Mouse (Mus musculus) neural tube, embryonic 15.5 days (tissue): Measurements from ENCODE around the gene Arhgap28. TPM values are rescaled to one million over a fixed set of nuclear protein-coding genes. Genes with fewer than 3 reads are reported as not detected.
A peak's percentile ranks its signal among the peaks of the same experiment; 100 is the strongest.
"Not testable (repeated sequence)": the region's sequence is repeated elsewhere in the genome, so short reads cannot be mapped to it uniquely, and the experiment has no call there.

Experiments used
- ATAC-seq: fragments of 200-750 bp; cut with Nextera tagmentation; 2 replicates; pipeline ENCODE4 v1.8.0; 2017; ENCODE audit warnings: mild to moderate bottlenecking, moderate TSS enrichment, moderate library complexity; ENCODE audit not compliant: low FRiP score
- H3K27ac ChIP-seq: fragments of 300-500 bp; sonication (generic); replicated peaks from 2 replicates; pipeline ENCODE4 v1.5.1; 2015; ENCODE audit warnings: mild to moderate bottlenecking, inconsistent platforms
- H3K27me3 ChIP-seq: fragments of 300-500 bp; sonication (generic); replicated peaks from 2 replicates; pipeline ENCODE4 v1.6.1; 2015; ENCODE audit warnings: inconsistent platforms
- H3K36me3 ChIP-seq: fragments of 300-500 bp; sonication (generic); 2 replicates; pipeline ENCODE4 v1.6.1; 2015; ENCODE audit warnings: inconsistent platforms
- H3K4me1 ChIP-seq: fragments of 300-500 bp; sonication (generic); 2 replicates; pipeline ENCODE4 v1.6.1; 2015; ENCODE audit warnings: inconsistent platforms
- H3K4me2 ChIP-seq: fragments of 300-500 bp; sonication (generic); 2 replicates; pipeline ENCODE4 v1.6.1; 2015; ENCODE audit warnings: inconsistent platforms, mild to moderate bottlenecking, moderate library complexity
- H3K4me3 ChIP-seq: fragments of 300-500 bp; sonication (generic); replicated peaks from 2 replicates; pipeline ENCODE4 v1.5.1; 2015; ENCODE audit warnings: mild to moderate bottlenecking, inconsistent platforms
- H3K9ac ChIP-seq: fragments of 300-500 bp; sonication (generic); replicated peaks from 2 replicates; pipeline ENCODE4 v1.6.1; 2015; ENCODE audit warnings: mild to moderate bottlenecking, inconsistent platforms
- H3K9me3 ChIP-seq: fragments of 300-500 bp; sonication (generic); replicated peaks from 2 replicates; pipeline ENCODE4 v1.6.1; 2016; ENCODE audit warnings: inconsistent platforms
- WGBS: fragments of 180-500 bp; shearing (Covaris S2); methylation state at CpG from one replicate; pipeline ENCODE4 v1.1.7; 2015; ENCODE audit warnings: mixed read lengths; 5-methylcytosine and 5-hydroxymethylcytosine counted together
- polyA plus RNA-seq: library from polyadenylated mRNA; unstranded; fragments of >200 nt; fragmentation: Nextera tagmentation; extraction: Ambion mirVana; gene quantifications from 2 replicates; pipeline ENCODE4 v1.2.1, GENCODE M21; 2015

Arhgap28 gene
- polyA plus RNA-seq, 1 experiment from 2014 or later, result 8.9 TPM

GRCm38 (mm10) chr17:67864912-67865311 is 139.0 kb downstream of the Arhgap28 start:
- Histone ChIP-seq H3K9ac (no peak overlapping the region), H3K4me3 (no peak overlapping the region), H3K27ac (no peak overlapping the region), H3K4me2 (no peak overlapping the region), H3K9me3 (no peaks in the 10 kb centered on the region), H3K4me1 (no peaks in the 10 kb centered on the region), H3K36me3 (no peaks in the 10 kb centered on the region), H3K27me3 (no peaks in the 10 kb centered on the region)
- WGBS, result 79% methylated on average over 3 of the region's 3 CpGs
- no peak for ATAC-seq

- Histone ChIP-seq H3K27ac (no peak overlapping the region), H3K4me2 (no peak overlapping the region), H3K4me3 (no peak overlapping the region), H3K4me1 (no peaks in the 10 kb centered on the region), H3K9ac (no peak overlapping the region), H3K36me3 (no peaks in the 10 kb centered on the region), H3K27me3 (no peaks in the 10 kb centered on the region), H3K9me3 (no peaks in the 10 kb centered on the region)
- 93% methylated on average over 10 of the region's 10 CpGs for WGBS
- ATAC-seq, result no peak
Observed at GRCm38 (mm10) chr17:67864363-67864762, 139.6 kb downstream of the Arhgap28 start.

GRCm38 (mm10) chr17:67861744-67862535 is 142.0 kb downstream of the Arhgap28 start:
- H3K36me3 ChIP-seq, result no peaks in the 10 kb centered on the region
- no peak overlapping the region for H3K4me2 ChIP-seq
- no peak overlapping the region for H3K4me3 ChIP-seq
- 81% methylated on average over 16 of the region's 16 CpGs for WGBS
- H3K27me3 ChIP-seq, result no peaks in the 10 kb centered on the region
- no peak overlapping the region for H3K9ac ChIP-seq
- no peak overlapping the region for H3K27ac ChIP-seq
- no peaks in the 10 kb centered on the region for H3K9me3 ChIP-seq
- peak; percentile 73; the same call in 1 of the 2 replicates for ATAC-seq
- no peaks in the 10 kb centered on the region for H3K4me1 ChIP-seq

- Histone ChIP-seq H3K27ac (no peak overlapping the region), H3K4me1 (no peaks in the 10 kb centered on the region), H3K4me2 (no peak overlapping the region), H3K9ac (no peak overlapping the region), H3K9me3 (no peaks in the 10 kb centered on the region), H3K36me3 (no peaks in the 10 kb centered on the region), H3K27me3 (no peaks in the 10 kb centered on the region), H3K4me3 (no peak overlapping the region)
- ATAC-seq, result no peak
- 83% methylated on average over 10 of the region's 10 CpGs for WGBS
Observed at GRCm38 (mm10) chr17:67861080-67861630, 142.8 kb downstream of the Arhgap28 start.

GRCm38 (mm10) chr17:67841494-67841893 is 162.4 kb downstream of the Arhgap28 start:
- H3K9me3 ChIP-seq, H3K9ac ChIP-seq, H3K4me2 ChIP-seq, H3K27ac ChIP-seq, H3K4me3 ChIP-seq, ATAC-seq, H3K36me3 ChIP-seq, H3K4me1 ChIP-seq, H3K27me3 ChIP-seq: not testable (repeated sequence)
- 97% methylated on average over 2 of the region's 2 CpGs for WGBS

- no peak overlapping the region for H3K4me3 ChIP-seq
- H3K9me3 ChIP-seq, result no peaks in the 10 kb centered on the region
- no peak overlapping the region for H3K4me2 ChIP-seq
- H3K9ac ChIP-seq, result no peak overlapping the region
- no peaks in the 10 kb centered on the region for H3K27me3 ChIP-seq
- H3K4me1 ChIP-seq, result peaks cover 2% of the 10 kb centered on the region; the same call in 1 of the 2 replicates
- H3K36me3 ChIP-seq, result no peaks in the 10 kb centered on the region
- 86% methylated on average over 13 of the region's 13 CpGs for WGBS
- no peak overlapping the region for H3K27ac ChIP-seq
- ATAC-seq, result no peak
Observed at GRCm38 (mm10) chr17:67838948-67839347, 165.0 kb downstream of the Arhgap28 start.

GRCm38 (mm10) chr17:67837351-67838090 is 166.4 kb downstream of the Arhgap28 start:
- 56% methylated on average over 17 of the region's 17 CpGs for WGBS
- no peaks in the 10 kb centered on the region for H3K9me3 ChIP-seq
- no peaks in the 10 kb centered on the region for H3K36me3 ChIP-seq
- no peak overlapping the region for H3K27ac ChIP-seq
- peak; percentile 74; the same call in 1 of the 2 replicates for ATAC-seq
- peaks cover 2% of the 10 kb centered on the region; the same call in 1 of the 2 replicates for H3K4me1 ChIP-seq
- H3K4me2 ChIP-seq, result no peak overlapping the region
- no peak overlapping the region for H3K9ac ChIP-seq
- H3K27me3 ChIP-seq, result no peaks in the 10 kb centered on the region
- H3K4me3 ChIP-seq, result no peak overlapping the region

- Histone ChIP-seq H3K36me3 (no peaks in the 10 kb centered on the region), H3K4me3 (no peak overlapping the region), H3K9me3 (no peaks in the 10 kb centered on the region), H3K4me2 (no peak overlapping the region), H3K4me1 (peaks cover 2% of the 10 kb centered on the region; the same call in 1 of the 2 replicates), H3K9ac (no peak overlapping the region), H3K27me3 (no peaks in the 10 kb centered on the region), H3K27ac (no peak overlapping the region)
- no peak for ATAC-seq
- WGBS, result 96% methylated on average over 20 of the region's 20 CpGs
Observed at GRCm38 (mm10) chr17:67836146-67836895, 167.6 kb downstream of the Arhgap28 start.

- H3K27ac ChIP-seq, result no peak overlapping the region
- WGBS, result 96% methylated on average over 3 of the region's 3 CpGs
- no peaks in the 10 kb centered on the region; the same call in 1 of the 2 replicates for H3K36me3 ChIP-seq
- no peak overlapping the region for H3K9ac ChIP-seq
- no peak overlapping the region for H3K4me2 ChIP-seq
- H3K27me3 ChIP-seq, result no peaks in the 10 kb centered on the region
- ATAC-seq, result no peak
- no peak overlapping the region for H3K4me3 ChIP-seq
- no peaks in the 10 kb centered on the region for H3K4me1 ChIP-seq
- no peaks in the 10 kb centered on the region for H3K9me3 ChIP-seq
Observed at GRCm38 (mm10) chr17:67827431-67827830, 176.5 kb downstream of the Arhgap28 start.

GRCm38 (mm10) chr17:67816916-67817315 is 187.0 kb downstream of the Arhgap28 start:
- Histone ChIP-seq H3K36me3 (peaks cover 40% of the 10 kb centered on the region), H3K27ac (no peak overlapping the region), H3K4me2 (no peak overlapping the region), H3K9ac (no peak overlapping the region), H3K27me3 (no peaks in the 10 kb centered on the region), H3K4me3 (no peak overlapping the region), H3K4me1 (no peaks in the 10 kb centered on the region), H3K9me3 (no peaks in the 10 kb centered on the region)
- WGBS, result 94% methylated on average over 10 of the region's 10 CpGs
- no peak for ATAC-seq

GRCm38 (mm10) chr17:67815720-67816119 is 188.2 kb downstream of the Arhgap28 start:
- Histone ChIP-seq H3K27ac (no peak overlapping the region), H3K4me1 (no peaks in the 10 kb centered on the region), H3K4me3 (no peak overlapping the region), H3K4me2 (no peak overlapping the region), H3K36me3 (peaks cover 46% of the 10 kb centered on the region), H3K27me3 (no peaks in the 10 kb centered on the region), H3K9me3 (no peaks in the 10 kb centered on the region), H3K9ac (no peak overlapping the region)
- 94% methylated on average over 11 of the region's 11 CpGs for WGBS
- ATAC-seq, result no peak
